8 mouse cellular contexts compared by ENCODE assay signal in genomic region chr1:134493956-134494355, GRCm38 (mm10). TPM values are rescaled to one million over a fixed set of nuclear protein-coding genes. Genes with fewer than 3 reads are reported as not detected.
DNase-seq lines count a peak whose midpoint lies in the region; ATAC-seq and TF ChIP-seq lines count a peak whose summit lies in the region.

No protein-coding gene starts in this region.

- H3K27me3 ChIP-seq in lung, embryonic 14.5 days (ENCODE audit: insufficient read depth, low read length) = no peaks in the 10 kb centered on the region
- H3K27me3 ChIP-seq in erythroblast, embryonic 14.5 days (ENCODE audit: control insufficient read depth) = no peaks in the 10 kb centered on the region
- H3K27me3 ChIP-seq in limb, embryonic 14.5 days (ENCODE audit: control insufficient read depth, insufficient read depth, low read length) = no peaks in the 10 kb centered on the region
- H3K27me3 ChIP-seq in stomach, embryonic 14.5 days (ENCODE audit: control insufficient read depth, insufficient read depth, low read length) = no peaks in the 10 kb centered on the region

- TF ChIP-seq CTCF in lung, embryonic 14.5 days (IDR thresholded peaks at IDR 0.05; ENCODE audit: low read depth) = no peak

- H3K9ac ChIP-seq in lung, embryonic 14.5 days = peak overlapping the region; percentile 55
- H3K9ac ChIP-seq in limb, embryonic 14.5 days (ENCODE audit: low read depth, low read length, severe bottlenecking) = peak overlapping the region; percentile 63
- peak overlapping the region; percentile 54; the same call in 1 of the 2 replicates for H3K9ac ChIP-seq in stomach, embryonic 14.5 days (replicated peaks; ENCODE audit: low read depth, low read length)

- peak overlapping the region; percentile 86 for H3K27ac ChIP-seq in lung, embryonic 14.5 days (ENCODE audit: low read depth)
- H3K27ac ChIP-seq in limb, embryonic 14.5 days (replicated peaks; ENCODE audit: low read depth, low read length) = peak overlapping the region; percentile 87; the same call in 1 of the 2 replicates
- peak overlapping the region; percentile 92; the same call in 1 of the 2 replicates for H3K27ac ChIP-seq in stomach, embryonic 14.5 days (ENCODE audit: low read length)

- H3K4me3 ChIP-seq in lung, embryonic 14.5 days (ENCODE audit: low read depth, low read length) = peak overlapping the region; percentile 58
- peak overlapping the region; percentile 84 for H3K4me3 ChIP-seq in erythroblast, embryonic 14.5 days (replicated peaks)
- peak overlapping the region; percentile 70 for H3K4me3 ChIP-seq in limb, embryonic 14.5 days (replicated peaks; ENCODE audit: low read length)
- H3K4me3 ChIP-seq in stomach, embryonic 14.5 days (ENCODE audit: low read depth, low read length) = peak overlapping the region; percentile 76

- ATAC-seq in lung, embryonic 14.5 days (ENCODE audit: insufficient read depth) = peak; percentile 4; the same call in 1 of the 2 replicates
- no peak for ATAC-seq in limb, embryonic 14.5 days (ENCODE audit: low FRiP score, low read depth)
- no peak for ATAC-seq in stomach, embryonic 14.5 days (ENCODE audit: insufficient number of reproducible peaks, insufficient read depth, low FRiP score, low read depth)
- ATAC-seq in cerebellum, adult (ENCODE audit: insufficient number of reproducible peaks, low FRiP score, low TSS enrichment) = no peak

- no peak for TF ChIP-seq POLR2A in limb, embryonic 14.5 days (IDR thresholded peaks at IDR 0.05; ENCODE audit: borderline replicate concordance, extremely low read depth, insufficient read depth, insufficient read length)

- 0 out of 2 replicates have a peak, but pooled peaks cover 10% of the 10 kb centered on the region for H3K4me1 ChIP-seq in lung, embryonic 14.5 days (ENCODE audit: insufficient read depth)
- H3K4me1 ChIP-seq in erythroblast, embryonic 14.5 days (ENCODE audit: control insufficient read depth) = peaks cover 62% of the 10 kb centered on the region
- H3K4me1 ChIP-seq in limb, embryonic 14.5 days (ENCODE audit: control insufficient read depth, insufficient read depth, low read length) = peaks cover 11% of the 10 kb centered on the region; the same call in 1 of the 2 replicates
- H3K4me1 ChIP-seq in stomach, embryonic 14.5 days (ENCODE audit: control insufficient read depth, insufficient read depth, low read length) = peaks cover 12% of the 10 kb centered on the region; the same call in 1 of the 2 replicates

- H3K9me3 ChIP-seq in lung, embryonic 14.5 days (ENCODE audit: low read depth, low read length) = no peaks in the 10 kb centered on the region
- peaks cover 7% of the 10 kb centered on the region for H3K9me3 ChIP-seq in erythroblast, embryonic 14.5 days (ENCODE audit: control insufficient read depth, low read length)
- no peaks in the 10 kb centered on the region for H3K9me3 ChIP-seq in limb, embryonic 14.5 days (ENCODE audit: control insufficient read depth, low read length)
- no peaks in the 10 kb centered on the region for H3K9me3 ChIP-seq in stomach, embryonic 14.5 days (ENCODE audit: control insufficient read depth, low read depth, low read length)

- WGBS in lung, embryonic 14.5 days = 17% methylated on average over 5 of the region's 5 CpGs
- WGBS in limb, embryonic 14.5 days = 23% methylated on average over 5 of the region's 5 CpGs
- WGBS in stomach, embryonic 14.5 days = 17% methylated on average over 5 of the region's 5 CpGs

- H3K4me2 ChIP-seq in lung, embryonic 14.5 days = peak overlapping the region; percentile 63
- peak overlapping the region; percentile 56 for H3K4me2 ChIP-seq in limb, embryonic 14.5 days (replicated peaks; ENCODE audit: low read depth, low read length, severe bottlenecking)
- peak overlapping the region; percentile 72 for H3K4me2 ChIP-seq in stomach, embryonic 14.5 days (replicated peaks; ENCODE audit: low read depth, low read length)

- no peak for DNase-seq in lung, embryonic 14.5 days
- no peak for DNase-seq in lung, adult 18-20 months
- DNase-seq in limb, embryonic 14.5 days (ENCODE audit: low spot score) = no peak
- no peak for DNase-seq in adrenal gland, adult (ENCODE audit: inconsistent age in 2 of 2, low spot score in 1 of 2)
- DNase-seq in layer of hippocampus, adult 9-11 months = no peak

- peaks cover 17% of the 10 kb centered on the region for H3K36me3 ChIP-seq in lung, embryonic 14.5 days (ENCODE audit: insufficient read depth)
- peaks cover 65% of the 10 kb centered on the region for H3K36me3 ChIP-seq in erythroblast, embryonic 14.5 days (ENCODE audit: control insufficient read depth)
- H3K36me3 ChIP-seq in limb, embryonic 14.5 days (ENCODE audit: control insufficient read depth, insufficient read depth, low read length) = peaks cover 26% of the 10 kb centered on the region
- H3K36me3 ChIP-seq in stomach, embryonic 14.5 days (ENCODE audit: control insufficient read depth, insufficient read depth, low read length) = peaks cover 22% of the 10 kb centered on the region

RNA-seq across cellular contexts. Expression of gene Rabif, which starts 0.5 kb away (rescaled TPM):
- 38.4 and 39.6 TPM in 2 replicates for polyA plus RNA-seq in lung, embryonic 14.5 days (2014; fragmentation: Nextera tagmentation; extraction: Ambion mirVana)
- polyA plus RNA-seq in erythroblast, embryonic 14.5 days (2012) = 0.37 and 0.42 TPM in 2 replicates
- 25.2 and 26.5 TPM in 2 replicates for polyA plus RNA-seq in limb, embryonic 14.5 days (2012; rRNA removed)
- polyA plus RNA-seq in limb, embryonic 14.5 days (2014; fragmentation: Nextera tagmentation; extraction: Ambion mirVana) = 39.8 and 44.3 TPM in 2 replicates
- polyA plus RNA-seq in stomach, embryonic 14.5 days (2014; fragmentation: Nextera tagmentation; extraction: Ambion mirVana) = 41.9 and 45.4 TPM in 2 replicates

RNA-seq across cellular contexts. Expression of gene Klhl12, which starts 38.6 kb away (rescaled TPM):
- 26.6 and 29.9 TPM in 2 replicates for polyA plus RNA-seq in lung, embryonic 14.5 days (2014; fragmentation: Nextera tagmentation; extraction: Ambion mirVana)
- polyA plus RNA-seq in erythroblast, embryonic 14.5 days (2012) = 0.63 and 1.1 TPM in 2 replicates
- 19.3 and 21.4 TPM in 2 replicates for polyA plus RNA-seq in limb, embryonic 14.5 days (2012; rRNA removed)
- 21.6 and 23.7 TPM in 2 replicates for polyA plus RNA-seq in limb, embryonic 14.5 days (2014; fragmentation: Nextera tagmentation; extraction: Ambion mirVana)
- 20.3 and 23.1 TPM in 2 replicates for polyA plus RNA-seq in stomach, embryonic 14.5 days (2014; fragmentation: Nextera tagmentation; extraction: Ambion mirVana)

RNA-seq across cellular contexts. Expression of gene Mgat4e, which starts 55.5 kb away (rescaled TPM):
- polyA plus RNA-seq in lung, embryonic 14.5 days (2014; fragmentation: Nextera tagmentation; extraction: Ambion mirVana) = 0.27 TPM in 1 of 2 replicates, not detected in the other
- not detected in 2 replicates for polyA plus RNA-seq in erythroblast, embryonic 14.5 days (2012)
- polyA plus RNA-seq in limb, embryonic 14.5 days (2012; rRNA removed) = 0.10 and 0.15 TPM in 2 replicates
- not detected in 2 replicates for polyA plus RNA-seq in limb, embryonic 14.5 days (2014; fragmentation: Nextera tagmentation; extraction: Ambion mirVana)
- not detected in 2 replicates for polyA plus RNA-seq in stomach, embryonic 14.5 days (2014; fragmentation: Nextera tagmentation; extraction: Ambion mirVana)

Comparison
In these comparisons a context has a peak if more than half of its experiments do, and no peak if none do; other contexts are left out.
1. RNA of gene Rabif, which starts 0.5 kb away (polyA plus RNA-seq): 25.2 to 44.3 TPM in limb, embryonic 14.5 days, 41.9 to 45.4 TPM in stomach, embryonic 14.5 days and 38.4 to 39.6 TPM in lung, embryonic 14.5 days; 0.37 to 0.42 TPM in erythroblast, embryonic 14.5 days; every median in the first group is over 10 times any median in the second.
2. Peak in every context shown above with its lines, with median percentiles within 50 percentile points of each other: H3K27ac ChIP-seq, H3K4me2 ChIP-seq, H3K4me3 ChIP-seq and H3K9ac ChIP-seq.